Comparison of ENCODE assay signal across 8 mouse cellular contexts in the genomic region with DNA sequence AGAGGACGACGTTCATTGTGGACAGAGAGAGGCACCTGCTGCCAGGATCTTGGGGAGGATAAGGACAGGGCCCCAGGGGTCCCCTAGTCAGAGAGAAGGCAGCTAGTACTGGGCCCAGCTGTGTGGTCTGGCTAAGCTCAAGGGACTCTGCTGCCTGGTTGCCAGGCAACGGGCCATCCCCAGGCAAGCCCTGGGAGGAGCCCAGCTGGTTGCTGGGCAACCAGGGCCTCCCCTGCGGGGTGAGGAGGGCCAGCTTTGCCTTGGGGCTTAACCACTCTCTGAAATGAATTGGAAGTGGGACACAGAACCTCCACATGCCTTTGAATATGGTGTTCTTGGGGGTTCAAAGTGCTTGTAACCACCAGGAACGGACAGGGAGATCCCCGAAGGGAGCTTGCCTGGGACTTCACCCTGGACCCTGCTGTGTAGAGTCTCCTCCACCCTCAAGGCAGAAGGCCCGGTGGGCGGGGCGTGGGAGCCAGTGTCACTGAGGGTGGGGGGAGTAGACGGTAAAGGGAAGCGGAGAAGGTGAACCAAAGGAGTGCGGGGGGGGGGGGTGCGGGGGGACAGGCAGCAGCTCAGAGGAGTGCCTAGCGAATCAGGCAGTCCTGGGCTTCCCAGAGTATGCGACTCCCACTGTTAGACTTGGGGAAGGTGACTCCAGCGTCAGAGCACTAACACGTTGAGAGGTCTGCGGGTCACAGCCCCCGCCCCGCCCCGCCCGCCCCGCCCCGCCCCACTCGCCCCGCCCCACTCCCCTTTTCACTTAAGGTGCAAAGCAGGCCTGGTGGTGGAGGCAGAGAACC. TPM values are rescaled to one million over a fixed set of nuclear protein-coding genes. Genes with fewer than 3 reads are reported as not detected.
DNase-seq lines count a peak whose midpoint lies in the region; ATAC-seq and TF ChIP-seq lines count a peak whose summit lies in the region.

A gene (minus strand): TSS at position 149 of the 806 bp plus-strand sequence.

- no peaks in the 10 kb centered on the region for H3K9me3 ChIP-seq in E14TG2a.4 (ENCODE audit: low read length)
- no peaks in the 10 kb centered on the region for H3K9me3 ChIP-seq in embryonic facial prominence, embryonic 13.5 days
- H3K9me3 ChIP-seq in hindbrain, embryonic 12.5 days (replicated peaks), result no peaks in the 10 kb centered on the region
- H3K9me3 ChIP-seq in limb, embryonic 11.5 days (ENCODE audit: control insufficient read depth, low read length), result no peaks in the 10 kb centered on the region
- H3K9me3 ChIP-seq in midbrain, embryonic 14.5 days (ENCODE audit: control insufficient read depth, low read length), result no peaks in the 10 kb centered on the region

- peaks cover 18% of the 10 kb centered on the region; the same call in 1 of the 2 replicates for H3K27me3 ChIP-seq in E14TG2a.4 (ENCODE audit: insufficient read depth, low read length)
- peaks cover 45% of the 10 kb centered on the region for H3K27me3 ChIP-seq in embryonic facial prominence, embryonic 13.5 days
- H3K27me3 ChIP-seq in hindbrain, embryonic 12.5 days, result peaks cover 28% of the 10 kb centered on the region
- 0 out of 2 replicates have a peak, but pooled peaks cover 2% of the 10 kb centered on the region for H3K27me3 ChIP-seq in limb, embryonic 11.5 days (ENCODE audit: control insufficient read depth, insufficient read depth, low read length)
- no peaks in the 10 kb centered on the region; the same call in 1 of the 2 replicates for H3K27me3 ChIP-seq in midbrain, embryonic 14.5 days (ENCODE audit: control insufficient read depth, insufficient read depth, low read length)

- peak; percentile 48 for ATAC-seq in embryonic facial prominence, embryonic 13.5 days (ENCODE audit: insufficient number of reproducible peaks, insufficient read depth, low FRiP score, low TSS enrichment, low read depth)
- ATAC-seq in hindbrain, embryonic 12.5 days (ENCODE audit: low FRiP score), result peak; percentile 88
- ATAC-seq in limb, embryonic 11.5 days (ENCODE audit: insufficient number of reproducible peaks, low FRiP score, low TSS enrichment, low read depth), result peak; percentile 78
- ATAC-seq in midbrain, embryonic 14.5 days (ENCODE audit: low FRiP score, low TSS enrichment), result peak; percentile 86
- no peak for ATAC-seq in activated CD4-positive, CD25-positive, alpha-beta regulatory T cell, adult 4 months

- TF ChIP-seq CTCF in E14TG2a.4 (conservative IDR thresholded peaks at IDR 0.05; ENCODE audit: low read length), result no peak

- DNase-seq in 3T3-L1 (ENCODE audit: low read depth, low spot score), result peak; percentile 71
- peak; percentile 87 for DNase-seq in limb, embryonic 11.5 days (ENCODE audit: low spot score)
- peak; percentile 94 for DNase-seq in midbrain, embryonic 14.5 days
- peak; percentile 58 to 66 for DNase-seq in spleen, postnatal 36 days (ENCODE audit: low spot score in 2 of 2)

- peak within 1 kb of the TSS; percentile 67 for H3K4me3 ChIP-seq in E14TG2a.4 (replicated peaks; ENCODE audit: low read length)
- peak within 1 kb of the TSS; percentile 10; the same call in 1 of the 2 replicates for H3K4me3 ChIP-seq in embryonic facial prominence, embryonic 13.5 days
- H3K4me3 ChIP-seq in hindbrain, embryonic 12.5 days, result peak within 1 kb of the TSS; percentile 2; the same call in 1 of the 2 replicates
- H3K4me3 ChIP-seq in limb, embryonic 11.5 days (ENCODE audit: low read depth, low read length), result peak within 1 kb of the TSS; percentile 12; the same call in 1 of the 2 replicates
- 0 out of 2 replicates have a peak within 1 kb of the TSS, but pooled peaks have one; percentile 9 for H3K4me3 ChIP-seq in midbrain, embryonic 14.5 days (replicated peaks; ENCODE audit: low read depth, low read length)

- peak within 1 kb of the TSS; percentile 52 for H3K4me2 ChIP-seq in embryonic facial prominence, embryonic 13.5 days
- peak within 1 kb of the TSS; percentile 51 for H3K4me2 ChIP-seq in hindbrain, embryonic 12.5 days (replicated peaks)
- H3K4me2 ChIP-seq in limb, embryonic 11.5 days (ENCODE audit: low read depth, severe bottlenecking), result peak within 1 kb of the TSS; percentile 58
- peak within 1 kb of the TSS; percentile 51 for H3K4me2 ChIP-seq in midbrain, embryonic 14.5 days (ENCODE audit: low read length)

- H3K9ac ChIP-seq in embryonic facial prominence, embryonic 13.5 days, result peak within 1 kb of the TSS; percentile 51; the same call in 1 of the 2 replicates
- H3K9ac ChIP-seq in hindbrain, embryonic 12.5 days, result peak within 1 kb of the TSS; percentile 43
- no peak within 1 kb of the TSS for H3K9ac ChIP-seq in limb, embryonic 11.5 days (ENCODE audit: low read length)
- no peak within 1 kb of the TSS; the same call in 1 of the 2 replicates for H3K9ac ChIP-seq in midbrain, embryonic 14.5 days (replicated peaks; ENCODE audit: low read length)

- 0 out of 2 replicates have a peak within 1 kb of the TSS, but pooled peaks have one; percentile 3 for H3K27ac ChIP-seq in embryonic facial prominence, embryonic 13.5 days
- peak within 1 kb of the TSS; percentile 91 for H3K27ac ChIP-seq in hindbrain, embryonic 12.5 days
- H3K27ac ChIP-seq in limb, embryonic 11.5 days (replicated peaks; ENCODE audit: low read depth, low read length), result peak within 1 kb of the TSS; percentile 59
- peak within 1 kb of the TSS; percentile 90 for H3K27ac ChIP-seq in midbrain, embryonic 14.5 days (replicated peaks; ENCODE audit: low read depth, low read length)

- peaks cover 36% of the 10 kb centered on the region for H3K4me1 ChIP-seq in E14TG2a.4 (replicated peaks; ENCODE audit: low read depth, low read length)
- peaks cover 39% of the 10 kb centered on the region for H3K4me1 ChIP-seq in embryonic facial prominence, embryonic 13.5 days
- peaks cover 43% of the 10 kb centered on the region for H3K4me1 ChIP-seq in hindbrain, embryonic 12.5 days
- H3K4me1 ChIP-seq in limb, embryonic 11.5 days (ENCODE audit: control insufficient read depth, insufficient read depth, low read length), result peaks cover 29% of the 10 kb centered on the region
- peaks cover 35% of the 10 kb centered on the region for H3K4me1 ChIP-seq in midbrain, embryonic 14.5 days (ENCODE audit: control insufficient read depth, insufficient read depth, low read length)

- no peaks in the 10 kb centered on the region for H3K36me3 ChIP-seq in E14TG2a.4 (ENCODE audit: insufficient read depth, low read length)
- no peaks in the 10 kb centered on the region for H3K36me3 ChIP-seq in embryonic facial prominence, embryonic 13.5 days
- H3K36me3 ChIP-seq in hindbrain, embryonic 12.5 days, result no peaks in the 10 kb centered on the region
- H3K36me3 ChIP-seq in limb, embryonic 11.5 days (ENCODE audit: control insufficient read depth, insufficient read depth, low read length), result no peaks in the 10 kb centered on the region
- no peaks in the 10 kb centered on the region for H3K36me3 ChIP-seq in midbrain, embryonic 14.5 days (ENCODE audit: control insufficient read depth, insufficient read depth, low read length)

- 0% methylated on average over 24 of the region's 26 CpGs for WGBS in embryonic facial prominence, embryonic 13.5 days
- WGBS in hindbrain, embryonic 12.5 days, result 3% methylated on average over 15 of the region's 26 CpGs
- WGBS in limb, embryonic 11.5 days, result under 1% methylated on average over 24 of the region's 26 CpGs
- under 1% methylated on average over 21 of the region's 26 CpGs for WGBS in midbrain, embryonic 14.5 days

RNA-seq across cellular contexts. Expression of the gene that starts here (rescaled TPM):
- polyA plus RNA-seq in embryonic facial prominence, embryonic 13.5 days (2015; fragmentation: Nextera tagmentation; extraction: Ambion mirVana), result 1.3 and 1.7 TPM in 2 replicates
- 1.6 and 3.0 TPM in 2 replicates for polyA plus RNA-seq in hindbrain, embryonic 12.5 days (2016; fragmentation: Nextera tagmentation; extraction: Ambion mirVana)
- 0.16 and 0.27 TPM in 2 replicates for polyA plus RNA-seq in limb, embryonic 11.5 days (2014; fragmentation: Nextera tagmentation; extraction: Ambion mirVana)
- polyA plus RNA-seq in midbrain, embryonic 14.5 days (2014; fragmentation: Nextera tagmentation; extraction: Ambion mirVana), result 0.92 and 1.8 TPM in 2 replicates
- polyA plus RNA-seq in activated CD4-positive, CD25-positive, alpha-beta regulatory T cell, adult 4 months (2017; shearing (Covaris generic)), result not detected

Comparison
In these comparisons a context has a peak if more than half of its experiments do, and no peak if none do; other contexts are left out.
1. Peak in DNase-seq, ATAC-seq, H3K4me3 ChIP-seq, H3K27ac ChIP-seq and H3K4me2 ChIP-seq in limb, embryonic 11.5 days; RNA of the gene not detected or under 1 TPM.
2. H3K4me3 ChIP-seq: peak in every context shown above with its lines; median percentile 67 in E14TG2a.4; 12 in limb, embryonic 11.5 days; 10 in embryonic facial prominence, embryonic 13.5 days; 9 in midbrain, embryonic 14.5 days; 2 in hindbrain, embryonic 12.5 days.
3. H3K27ac ChIP-seq: peak in every context shown above with its lines; median percentile 91 in hindbrain, embryonic 12.5 days; 90 in midbrain, embryonic 14.5 days; 59 in limb, embryonic 11.5 days; 3 in embryonic facial prominence, embryonic 13.5 days.
4. H3K9ac ChIP-seq: peak in embryonic facial prominence, embryonic 13.5 days (single experiment) and hindbrain, embryonic 12.5 days (single experiment); none in limb, embryonic 11.5 days (single experiment) and midbrain, embryonic 14.5 days (single experiment).
5. Peak in every context shown above with its lines, with median percentiles within 50 percentile points of each other: DNase-seq and H3K4me2 ChIP-seq.